Mouse (Mus musculus) stomach, postnatal 0 days (tissue): ENCODE measurements around the gene Stxbp5l. TPM values are rescaled to one million over a fixed set of nuclear protein-coding genes. Genes with fewer than 3 reads are reported as not detected.
A peak's percentile ranks its signal among the peaks of the same experiment; 100 is the strongest.

ENCODE experiments used
- ATAC-seq: fragments of 200-750 bp; cut with Nextera tagmentation; 2 replicates; pipeline ENCODE4 v1.8.0; 2017; ENCODE audit not compliant: low FRiP score, low TSS enrichment
- DNase-seq: peaks from one replicate; pipeline ENCODE4 v3.0.0-alpha.2; 2016; ENCODE audit warnings: low spot score
- H3K27ac ChIP-seq: fragments of 300-500 bp; sonication (generic); replicated peaks from 2 replicates; pipeline ENCODE4 v1.5.1; 2014; ENCODE audit warnings: mild to moderate bottlenecking, control low read depth
- H3K27me3 ChIP-seq: fragments of 300-500 bp; sonication (generic); 2 replicates; pipeline ENCODE4 v1.6.1; 2014; ENCODE audit warnings: low read length; ENCODE audit not compliant: control insufficient read depth, insufficient read depth
- H3K36me3 ChIP-seq: fragments of 300-500 bp; sonication (generic); 2 replicates; pipeline ENCODE4 v1.6.1; 2014; ENCODE audit warnings: low read length, mixed read lengths; ENCODE audit not compliant: control insufficient read depth, insufficient read depth
- H3K4me1 ChIP-seq: fragments of 300-500 bp; sonication (generic); replicated peaks from 2 replicates; pipeline ENCODE4 v1.6.1; 2014; ENCODE audit warnings: antibody characterized with exemption; ENCODE audit not compliant: control insufficient read depth, insufficient read depth
- H3K4me2 ChIP-seq: fragments of 300-500 bp; sonication (generic); replicated peaks from 2 replicates; pipeline ENCODE4 v1.6.1; 2014; ENCODE audit warnings: low read depth, mild to moderate bottlenecking, control low read depth, moderate library complexity
- H3K4me3 ChIP-seq: fragments of 300-500 bp; sonication (generic); 2 replicates; pipeline ENCODE4 v1.5.1; 2014; ENCODE audit warnings: low read depth, low read length, control low read depth
- H3K9ac ChIP-seq: fragments of 300-500 bp; sonication (generic); 2 replicates; pipeline ENCODE4 v1.6.1; 2014; ENCODE audit warnings: mild to moderate bottlenecking, low read length, control low read depth, mixed read lengths
- H3K9me3 ChIP-seq: fragments of 300-500 bp; sonication (generic); 2 replicates; pipeline ENCODE4 v1.6.1; 2016; ENCODE audit warnings: low read length; ENCODE audit not compliant: control insufficient read depth
- CTCF ChIP-seq: IDR thresholded peaks from 2 replicates; pipeline ENCODE4 v1.5.1; 2016; ENCODE audit warnings: antibody characterized with exemption, low read depth, mild to moderate bottlenecking, moderate library complexity
- EP300 ChIP-seq: optimal IDR thresholded peaks from 2 replicates; pipeline ENCODE3; 2016; ENCODE audit warnings: antibody characterized with exemption
- WGBS: fragments of 180-500 bp; shearing (Covaris S2); extraction: QIAGEN DNeasy Blood & Tissue Kit; methylation state at CpG from one replicate; pipeline ENCODE4 v1.1.7; 2014; 5-methylcytosine and 5-hydroxymethylcytosine counted together
- polyA plus RNA-seq: library from polyadenylated mRNA; unstranded; fragments of >200 nt; fragmentation: Nextera tagmentation; extraction: Ambion mirVana; gene quantifications from 2 replicates; pipeline ENCODE4 v1.2.1, GENCODE M21; 2015

The Stxbp5l gene
- polyA plus RNA-seq, 1 experiment from 2014 or later = 2.5 TPM

DNA sequence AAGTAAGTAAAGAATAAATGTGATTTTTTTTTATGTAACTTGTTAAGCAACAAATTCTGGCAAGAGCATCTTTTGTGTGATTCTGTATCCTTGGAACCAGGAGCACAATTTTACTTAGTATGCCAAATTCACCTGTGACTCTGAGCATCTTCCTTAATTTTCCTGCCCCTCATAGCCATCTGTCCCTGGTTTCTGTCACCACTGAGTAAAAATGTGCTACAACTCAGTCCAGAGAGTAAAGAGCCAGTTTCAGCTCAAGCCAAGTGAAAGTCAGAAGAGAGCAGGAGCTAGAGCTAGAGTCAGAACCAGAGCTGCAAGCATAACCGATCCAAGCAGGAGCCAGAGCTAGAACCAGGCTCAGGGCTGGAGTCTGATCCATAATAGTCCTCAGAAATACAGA, 46.6 kb downstream of the Stxbp5l start:
- no peak overlapping the region for H3K4me3 ChIP-seq
- no peak for ATAC-seq
- no peaks in the 10 kb centered on the region for H3K9me3 ChIP-seq
- no peaks in the 10 kb centered on the region for H3K27me3 ChIP-seq
- H3K9ac ChIP-seq = no peak overlapping the region
- 94% methylated on average over 1 of the region's 1 CpGs for WGBS
- H3K27ac ChIP-seq = no peak overlapping the region
- TF ChIP-seq EP300 = no peak
- TF ChIP-seq CTCF = no peak
- DNase-seq = no peak
- no peak overlapping the region for H3K4me2 ChIP-seq
- no peaks in the 10 kb centered on the region for H3K36me3 ChIP-seq
- H3K4me1 ChIP-seq = no peaks in the 10 kb centered on the region

DNA sequence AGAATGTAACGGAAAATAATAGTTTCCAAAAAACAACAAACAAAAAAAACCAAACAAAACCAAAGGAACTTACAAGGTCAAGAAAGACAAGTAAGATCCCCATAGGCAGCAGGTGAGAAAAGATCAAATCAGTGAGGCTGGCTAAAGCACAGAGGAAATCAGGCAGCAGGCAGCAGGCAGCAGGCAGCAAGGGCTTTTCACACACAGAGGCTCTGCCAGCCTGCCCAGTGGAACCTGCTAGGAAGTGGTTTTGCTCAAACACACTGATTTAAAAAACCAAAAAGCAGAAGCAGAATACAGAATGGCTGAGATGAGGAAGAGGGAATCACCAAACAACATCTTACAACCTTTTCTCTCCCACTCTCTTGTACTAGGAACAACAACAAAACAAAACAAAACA, 47.2 kb downstream of the Stxbp5l start:
- no peaks in the 10 kb centered on the region for H3K27me3 ChIP-seq
- no peak overlapping the region for H3K4me2 ChIP-seq
- no peak for ATAC-seq
- no peak overlapping the region for H3K9ac ChIP-seq
- H3K27ac ChIP-seq = no peak overlapping the region
- H3K4me1 ChIP-seq = no peaks in the 10 kb centered on the region
- 59% methylated on average over 1 of the region's 1 CpGs for WGBS
- H3K4me3 ChIP-seq = no peak overlapping the region
- H3K36me3 ChIP-seq = no peaks in the 10 kb centered on the region
- no peaks in the 10 kb centered on the region for H3K9me3 ChIP-seq
- TF ChIP-seq CTCF (no peak), EP300 (no peak)
- DNase-seq = no peak

DNA sequence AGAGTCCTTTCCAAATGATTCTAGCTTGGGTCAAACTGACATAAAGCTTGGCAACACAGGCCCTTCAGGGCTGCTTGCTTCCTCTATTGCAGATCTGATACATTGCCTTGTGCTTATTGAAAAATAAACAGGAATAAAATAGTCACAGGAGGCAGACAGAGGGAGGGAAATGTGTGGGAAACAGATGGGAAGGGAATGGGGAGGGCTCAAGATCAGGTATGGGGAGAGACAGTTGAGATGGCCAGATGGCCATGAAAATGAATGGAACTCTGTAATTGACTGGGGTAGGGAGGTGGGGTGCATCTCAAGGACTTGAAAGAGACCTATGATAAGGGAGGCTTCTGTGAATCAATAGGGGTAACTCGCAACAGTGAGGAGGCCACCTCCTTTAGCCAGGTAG, 80.3 kb downstream of the Stxbp5l start:
- no peak for TF ChIP-seq EP300
- TF ChIP-seq CTCF = no peak
- no peak overlapping the region for H3K9ac ChIP-seq
- DNase-seq = no peak
- no peak overlapping the region for H3K4me3 ChIP-seq
- H3K36me3 ChIP-seq = no peaks in the 10 kb centered on the region
- H3K4me2 ChIP-seq = no peak overlapping the region
- 95% methylated on average over 1 of the region's 1 CpGs for WGBS
- no peaks in the 10 kb centered on the region for H3K4me1 ChIP-seq
- no peak overlapping the region for H3K27ac ChIP-seq
- no peaks in the 10 kb centered on the region for H3K27me3 ChIP-seq
- no peaks in the 10 kb centered on the region for H3K9me3 ChIP-seq
- ATAC-seq = no peak

DNA sequence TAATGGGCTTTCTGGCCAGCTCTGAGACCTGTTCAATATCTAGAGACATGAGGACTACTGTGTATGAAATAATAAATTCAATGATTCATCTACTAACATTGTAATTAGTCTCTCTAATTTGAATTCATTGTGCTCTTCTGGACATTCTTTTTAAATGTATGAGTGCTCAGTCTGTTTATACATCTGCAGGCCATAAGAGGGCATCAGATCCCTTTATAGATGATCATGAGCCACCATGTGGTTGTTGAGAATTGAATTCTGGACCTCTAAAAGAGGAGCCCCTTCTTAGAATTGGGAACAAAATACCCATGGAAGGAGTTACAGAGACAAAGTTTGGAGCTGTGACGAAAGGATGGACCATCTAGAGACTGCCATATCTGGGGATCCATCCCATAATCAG, 92.2 kb downstream of the Stxbp5l start:
- H3K4me1 ChIP-seq = no peaks in the 10 kb centered on the region
- peak; percentile 75 for TF ChIP-seq CTCF
- TF ChIP-seq EP300 = no peak
- no peak for DNase-seq
- H3K36me3 ChIP-seq = no peaks in the 10 kb centered on the region
- no peak overlapping the region for H3K4me2 ChIP-seq
- H3K27ac ChIP-seq = no peak overlapping the region
- no peak overlapping the region for H3K9ac ChIP-seq
- 67% methylated on average over 1 of the region's 1 CpGs for WGBS
- no peaks in the 10 kb centered on the region for H3K9me3 ChIP-seq
- no peak overlapping the region for H3K4me3 ChIP-seq
- no peaks in the 10 kb centered on the region for H3K27me3 ChIP-seq
- ATAC-seq = no peak

- Histone ChIP-seq H3K4me2 (no peak overlapping the region), H3K36me3 (no peaks in the 10 kb centered on the region), H3K4me3 (no peak overlapping the region), H3K27me3 (no peaks in the 10 kb centered on the region), H3K4me1 (no peaks in the 10 kb centered on the region), H3K9me3 (no peaks in the 10 kb centered on the region), H3K27ac (no peak overlapping the region), H3K9ac (no peak overlapping the region)
- ATAC-seq = no peak
- no peak for DNase-seq
- TF ChIP-seq CTCF (no peak), EP300 (no peak)
- 26% methylated on average over 1 of the region's 1 CpGs for WGBS
These were observed 104.6 kb downstream of the Stxbp5l start for GRCm38 (mm10) chr16:37280206-37280605.

DNA sequence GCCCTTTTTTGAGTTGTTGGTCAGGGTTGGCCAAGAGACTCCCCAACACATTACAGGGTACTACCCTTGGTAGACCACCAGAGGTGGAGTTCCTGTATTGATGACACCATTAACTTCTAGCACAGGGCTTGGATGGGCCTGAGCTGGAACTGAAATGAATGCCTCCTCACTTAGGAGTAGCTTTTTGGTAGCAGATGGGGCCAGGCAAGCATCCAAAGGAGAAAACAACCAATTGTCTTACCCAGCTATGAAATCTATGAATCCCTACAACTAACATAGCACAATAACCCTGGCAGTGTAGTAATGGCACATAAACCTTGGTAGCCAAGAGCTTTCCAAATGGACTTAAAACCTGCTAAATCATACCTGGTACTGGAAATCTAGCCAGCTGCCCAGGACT, 111.1 kb downstream of the Stxbp5l start:
- Histone ChIP-seq H3K4me1 (no peaks in the 10 kb centered on the region), H3K9ac (no peak overlapping the region), H3K27ac (no peak overlapping the region), H3K4me2 (no peak overlapping the region), H3K27me3 (no peaks in the 10 kb centered on the region), H3K4me3 (no peak overlapping the region), H3K9me3 (no peaks in the 10 kb centered on the region), H3K36me3 (no peaks in the 10 kb centered on the region)
- TF ChIP-seq CTCF = no peak
- TF ChIP-seq EP300 = no peak
- DNase-seq (no peak), ATAC-seq (no peak)
